Mouse (Mus musculus) ES-Bruce4 (cell line): ENCODE results near the gene Grcc10. TPM values are rescaled to one million over a fixed set of nuclear protein-coding genes. Genes with fewer than 3 reads are reported as not detected.

Source experiments
- H3K27ac ChIP-seq: 2 replicates; pipeline ENCODE4 v1.5.1; 2012; ENCODE audit warnings: low read length, inconsistent platforms; ENCODE audit not compliant: insufficient read depth
- H3K27me3 ChIP-seq: 2 replicates; pipeline ENCODE4 v1.6.1; 2012; ENCODE audit warnings: mild to moderate bottlenecking, low read length, inconsistent platforms; ENCODE audit not compliant: control insufficient read depth, poor library complexity, insufficient read depth, severe bottlenecking
- H3K36me3 ChIP-seq: 2 replicates; pipeline ENCODE4 v1.6.1; 2012; ENCODE audit warnings: inconsistent platforms, mild to moderate bottlenecking, low read length, moderate library complexity; ENCODE audit not compliant: control insufficient read depth, poor library complexity, insufficient read depth, severe bottlenecking
- H3K4me1 ChIP-seq: one replicate; pipeline ENCODE4 v1.8.1; 2011; ENCODE audit warnings: low read length; ENCODE audit not compliant: control insufficient read depth, insufficient read depth
- H3K4me3 ChIP-seq: 2 replicates; pipeline ENCODE4 v1.5.1; 2011; ENCODE audit warnings: low read depth, mild to moderate bottlenecking, low read length
- H3K9ac ChIP-seq: 2 replicates; pipeline ENCODE4 v1.6.1; 2012; ENCODE audit warnings: low read depth, mild to moderate bottlenecking, inconsistent platforms; ENCODE audit not compliant: poor library complexity, severe bottlenecking
- H3K9me3 ChIP-seq: replicated peaks from 2 replicates; pipeline ENCODE4 v1.6.1; 2012; ENCODE audit warnings: mild to moderate bottlenecking, low read length, inconsistent platforms; ENCODE audit not compliant: control insufficient read depth, poor library complexity, insufficient read depth, severe bottlenecking
- CTCF ChIP-seq: IDR thresholded peaks from one replicate; pipeline ENCODE4 v1.8.1; 2011; ENCODE audit warnings: low read depth, low read length
- EP300 ChIP-seq: IDR thresholded peaks from 2 replicates; pipeline ENCODE4 v1.6.1; 2011; ENCODE audit warnings: low read depth, low read length; ENCODE audit not compliant: insufficient read depth
- POLR2A ChIP-seq: IDR thresholded peaks from one replicate; pipeline ENCODE4 v1.8.1; 2011; ENCODE audit warnings: low read length; ENCODE audit not compliant: insufficient read depth
- polyA plus RNA-seq: library from polyadenylated mRNA; stranded (reverse); fragments of >200 nt; gene quantifications from 2 replicates; pipeline ENCODE4 v1.2.4, GENCODE M21; 2011; ENCODE audit warnings: low read depth; ENCODE audit not compliant: missing spikeins, insufficient read depth, insufficient read length

Gene Grcc10
- polyA plus RNA-seq, 1 experiment, result 93.5 TPM

DNA sequence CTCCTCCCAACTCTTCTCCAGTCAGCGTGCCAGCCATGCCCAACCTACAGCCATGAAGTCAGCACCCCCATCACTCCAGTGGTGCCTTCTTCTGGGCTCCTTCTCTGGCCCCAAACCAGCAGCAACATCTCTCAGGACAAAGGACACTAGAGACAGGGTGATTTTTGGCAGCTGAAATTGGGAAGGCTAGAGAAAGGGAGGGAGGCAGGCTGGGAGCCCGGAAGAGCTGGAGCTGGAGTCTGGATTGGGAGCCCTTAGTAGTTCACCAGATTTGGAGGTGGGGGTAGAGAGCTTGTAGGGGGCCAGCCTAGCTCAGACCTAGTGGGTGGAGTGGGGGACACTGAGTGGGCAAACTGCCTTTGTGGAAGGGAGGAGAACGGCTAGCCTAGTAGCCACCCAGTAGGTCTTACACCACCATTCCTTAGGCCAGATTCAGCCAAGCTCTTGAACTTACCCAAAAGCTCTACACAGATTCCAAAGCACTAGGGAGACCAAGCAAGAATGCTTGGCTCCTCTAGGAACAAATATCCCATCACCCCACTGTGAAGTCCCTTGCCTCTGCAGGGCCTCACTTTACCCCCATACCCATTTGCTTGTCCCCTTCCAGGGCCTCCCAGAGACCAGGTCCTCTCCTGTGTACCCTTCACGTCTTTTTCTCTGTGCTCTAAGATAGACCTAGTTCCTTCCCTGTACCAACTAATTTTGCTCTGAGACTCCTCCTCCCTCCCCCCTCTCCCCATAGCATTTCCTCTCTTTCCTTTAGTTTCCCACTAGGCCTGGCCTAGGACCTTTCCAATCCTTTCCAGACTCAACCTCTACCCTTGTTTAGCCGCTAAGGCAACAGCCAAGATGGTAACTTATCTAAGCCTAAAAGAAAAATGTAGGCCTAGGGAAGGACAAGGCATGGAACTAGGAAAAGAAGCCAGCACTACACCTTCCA lies 17.0 kb upstream of the Grcc10 start:
- no peak for TF ChIP-seq CTCF
- no peak for TF ChIP-seq POLR2A
- TF ChIP-seq EP300, result no peak
- Histone ChIP-seq H3K9me3 (no peaks in the 10 kb centered on the region), H3K4me1 (peaks cover 5% of the 10 kb centered on the region), H3K36me3 (no peaks in the 10 kb centered on the region), H3K27ac (no peak overlapping the region), H3K27me3 (no peaks in the 10 kb centered on the region), H3K4me3 (no peak overlapping the region), H3K9ac (no peak overlapping the region; the same call in 1 of the 2 replicates)

DNA sequence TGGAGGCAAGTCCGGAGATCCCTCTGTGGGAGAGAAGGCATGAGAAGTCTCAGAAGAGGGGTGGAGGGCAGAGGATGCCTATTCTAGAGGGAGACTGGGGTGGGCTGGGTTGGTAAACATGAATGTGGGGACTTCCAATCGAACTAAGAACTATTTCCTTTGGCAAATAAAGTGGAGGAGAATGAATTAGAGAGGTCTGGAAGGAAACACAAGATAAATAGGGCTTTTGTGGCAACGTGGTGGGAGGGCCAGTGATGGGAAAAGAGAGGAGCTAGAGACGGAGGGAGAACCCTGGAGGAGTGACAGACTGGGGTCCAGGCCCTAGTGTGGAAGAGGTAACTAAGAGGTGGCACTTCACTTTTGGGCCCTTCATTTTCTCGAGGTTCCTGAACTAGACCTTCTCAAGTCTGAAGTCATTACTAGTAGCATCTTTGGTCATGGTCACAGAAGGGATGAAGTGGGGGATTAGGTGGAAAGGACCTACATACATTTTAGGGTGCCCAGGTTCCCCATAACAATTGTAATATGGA lies 16.2 kb upstream of the Grcc10 start:
- TF ChIP-seq CTCF (no peak), POLR2A (no peak), EP300 (no peak)
- no peaks in the 10 kb centered on the region for H3K9me3 ChIP-seq
- 0 out of 2 replicates have a peak overlapping the region, but pooled peaks have one; percentile 45 for H3K27ac ChIP-seq
- no peaks in the 10 kb centered on the region for H3K27me3 ChIP-seq
- H3K4me3 ChIP-seq, result peak overlapping the region; percentile 71
- H3K36me3 ChIP-seq, result no peaks in the 10 kb centered on the region
- peak overlapping the region; percentile 98 for H3K9ac ChIP-seq
- peaks cover 5% of the 10 kb centered on the region for H3K4me1 ChIP-seq

DNA sequence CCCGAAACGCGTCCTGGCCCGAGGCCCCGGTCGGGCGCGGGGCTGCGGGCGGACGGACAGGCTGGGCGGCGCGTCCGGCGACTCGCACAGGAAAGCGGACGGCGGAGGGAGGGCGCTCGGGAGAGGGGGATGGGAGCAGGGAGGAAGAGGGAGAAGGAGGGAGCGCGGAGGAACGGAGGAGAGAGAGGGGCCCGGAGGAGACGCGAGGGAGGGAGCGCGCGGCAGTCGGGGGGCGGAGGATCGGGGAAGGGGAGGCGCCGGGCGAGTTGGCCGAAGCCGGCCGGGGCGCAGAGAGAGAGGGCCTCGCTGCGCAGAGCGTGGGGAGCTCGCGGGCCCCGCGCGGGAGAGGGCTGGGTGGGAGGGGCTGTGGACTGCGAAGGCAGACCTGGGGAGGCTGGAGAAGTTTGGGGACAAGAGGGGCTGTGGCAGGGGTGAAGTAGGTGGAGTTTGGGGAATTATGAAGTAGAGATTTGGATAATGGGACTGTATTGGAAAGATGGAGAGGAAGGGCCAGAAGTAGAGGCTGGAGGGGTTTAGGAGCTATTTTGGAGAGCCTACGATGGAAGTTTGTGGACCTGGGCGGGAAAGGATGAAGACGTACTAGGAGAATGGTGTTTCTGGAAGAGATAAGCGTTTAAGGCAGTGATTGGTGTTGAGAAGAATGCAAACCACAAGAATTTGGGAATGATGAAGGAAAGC lies 15.6 kb upstream of the Grcc10 start:
- peak overlapping the region; percentile 71 for H3K4me3 ChIP-seq
- TF ChIP-seq EP300, result no peak
- TF ChIP-seq POLR2A, result no peak
- TF ChIP-seq CTCF, result no peak
- peak overlapping the region; percentile 98 for H3K9ac ChIP-seq
- no peaks in the 10 kb centered on the region for H3K9me3 ChIP-seq
- H3K36me3 ChIP-seq, result no peaks in the 10 kb centered on the region
- H3K27ac ChIP-seq, result peak overlapping the region; percentile 45
- no peaks in the 10 kb centered on the region for H3K27me3 ChIP-seq
- peaks cover 5% of the 10 kb centered on the region for H3K4me1 ChIP-seq

DNA sequence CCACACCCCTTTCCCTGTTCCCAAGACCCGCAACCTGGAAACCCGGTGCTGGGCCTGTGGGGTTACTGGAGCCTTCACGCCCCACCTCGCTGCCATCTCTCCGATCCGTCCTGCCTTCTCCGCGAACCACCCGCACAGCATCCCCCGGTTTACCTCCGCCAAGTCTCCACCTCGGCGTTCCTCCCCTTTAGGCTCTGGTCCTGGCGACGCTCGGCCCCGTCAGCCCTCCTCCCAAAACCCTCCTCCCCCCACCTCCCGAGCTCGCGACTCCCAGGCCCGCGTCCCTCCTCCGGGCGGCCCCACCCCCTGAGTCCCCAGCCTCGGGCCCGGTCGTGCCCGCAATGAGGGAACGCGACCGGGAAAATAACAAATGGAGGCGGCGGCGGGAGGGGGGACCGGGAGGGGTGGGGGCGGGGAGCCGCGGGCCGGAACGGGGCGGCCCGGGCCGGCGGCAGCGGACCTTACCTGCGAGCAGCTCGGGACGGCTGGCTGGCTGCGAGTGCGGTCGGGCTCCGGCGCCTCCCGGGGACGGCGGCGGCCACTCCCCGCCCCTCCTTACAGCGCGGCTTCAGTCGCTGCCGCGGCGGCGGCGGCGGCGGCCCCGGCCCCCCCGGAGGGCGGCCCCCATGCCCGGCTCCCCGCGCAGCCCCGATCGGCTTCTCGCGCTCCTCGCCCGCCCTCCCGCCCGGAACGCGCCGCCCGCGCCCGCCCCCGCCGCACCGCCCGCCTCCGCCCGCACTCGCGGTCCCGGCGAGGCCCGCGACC lies 14.8 kb upstream of the Grcc10 start, which contains the start of the genes Gm45234 and Atn1:
Gene Gm45234 (minus strand): TSS at position 191 of the 765 bp plus-strand sequence.
Gene Atn1 (minus strand): TSS at position 694 of the 765 bp plus-strand sequence.
- Histone ChIP-seq H3K9ac (peak within 1 kb of the TSS; percentile 98), H3K4me1 (peaks cover 5% of the 10 kb centered on the region), H3K27me3 (no peaks in the 10 kb centered on the region), H3K27ac (peak within 1 kb of the TSS; percentile 45), H3K9me3 (no peaks in the 10 kb centered on the region), H3K36me3 (no peaks in the 10 kb centered on the region), H3K4me3 (peak within 1 kb of the TSS; percentile 71)
- TF ChIP-seq CTCF (no peak), EP300 (no peak), POLR2A (no peak)

DNA sequence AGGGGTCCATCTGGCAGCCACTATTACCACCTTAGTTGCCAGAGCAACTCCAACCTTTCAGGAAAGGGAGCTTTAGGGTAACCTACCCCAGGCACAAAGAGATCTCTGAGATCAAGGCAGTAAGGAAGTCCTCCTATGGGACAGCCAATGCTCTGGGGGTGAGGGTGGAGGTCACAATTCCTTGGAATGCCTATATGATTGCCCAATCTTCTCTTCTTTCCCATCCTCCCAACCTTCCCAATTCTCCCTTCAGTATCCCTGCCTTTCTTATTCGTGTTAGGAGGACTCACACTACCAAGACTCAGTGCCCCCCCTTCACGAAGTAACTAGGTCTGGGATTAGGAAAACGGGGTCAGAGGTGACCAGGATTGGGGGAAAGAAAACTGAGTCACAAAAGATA lies 14.1 kb upstream of the Grcc10 start:
- H3K9ac ChIP-seq, result peak overlapping the region; percentile 98
- peak overlapping the region; percentile 64 for H3K4me3 ChIP-seq
- TF ChIP-seq POLR2A (no peak), CTCF (no peak), EP300 (no peak)
- H3K27me3 ChIP-seq, result no peaks in the 10 kb centered on the region
- peak overlapping the region; percentile 17 for H3K27ac ChIP-seq
- H3K9me3 ChIP-seq, result no peaks in the 10 kb centered on the region
- no peaks in the 10 kb centered on the region for H3K36me3 ChIP-seq
- peaks cover 5% of the 10 kb centered on the region for H3K4me1 ChIP-seq
